Mouse (Mus musculus) skeletal muscle tissue, adult 2 months (tissue): Measurements from ENCODE around the gene Amz1.

Experiments used
- DNase-seq: peaks from one replicate; pipeline ENCODE4 v3.0.0-alpha.2; 2012; ENCODE audit warnings: low read depth, low spot score

The Amz1 gene

DNA sequence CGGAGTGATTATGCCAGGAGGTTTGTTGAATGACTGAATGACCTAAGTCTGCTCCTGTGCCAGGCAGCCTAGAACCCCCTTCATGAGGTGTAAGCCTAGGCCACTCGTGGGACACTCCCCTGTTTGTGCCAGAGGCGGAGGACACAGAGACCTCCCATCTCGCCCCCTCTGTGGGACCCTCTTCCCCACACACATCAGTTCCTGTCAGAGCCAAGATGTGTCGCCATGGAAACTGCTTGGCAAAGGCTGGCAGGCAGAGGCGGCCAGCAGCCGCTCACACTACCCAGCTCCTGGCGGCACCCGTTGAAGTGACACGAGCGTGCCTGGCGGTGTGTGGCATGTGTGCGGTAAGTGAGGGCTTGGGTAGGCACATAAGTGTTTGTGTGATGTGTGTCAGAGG lies at the start of gene Amz1:
Gene Amz1, plus strand, starts transcription at position 306 of the 400 bp plus-strand sequence.
- DNase-seq, result no peak

DNA sequence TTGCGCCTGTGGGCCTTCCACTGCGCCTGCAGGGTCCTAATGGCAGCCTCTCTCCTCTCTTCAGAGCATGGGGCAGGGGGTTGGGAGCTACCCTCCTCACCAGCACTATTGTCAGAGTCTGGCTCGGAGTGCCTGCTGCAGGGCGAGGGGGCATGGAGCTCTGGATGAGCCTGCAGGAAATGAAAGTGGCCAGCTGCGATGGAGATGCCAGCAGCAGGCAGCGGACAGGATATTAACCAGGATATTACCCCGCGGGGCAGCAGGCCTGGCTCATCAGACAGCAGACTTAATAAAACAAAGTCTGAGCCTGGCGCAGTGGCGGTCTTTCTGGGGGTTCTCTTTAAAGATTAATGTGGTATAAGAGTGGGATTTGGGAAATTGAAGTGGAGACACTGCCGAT lies 48.8 kb upstream of the Amz1 start:
- no peak for DNase-seq

- no peak for DNase-seq
Observed at GRCm38 (mm10) chr5:140675640-140676039, 48.3 kb upstream of the Amz1 start.

GRCm38 (mm10) chr5:140677137-140677536 lies 46.8 kb upstream of the Amz1 start:
- DNase-seq, result no peak

DNA sequence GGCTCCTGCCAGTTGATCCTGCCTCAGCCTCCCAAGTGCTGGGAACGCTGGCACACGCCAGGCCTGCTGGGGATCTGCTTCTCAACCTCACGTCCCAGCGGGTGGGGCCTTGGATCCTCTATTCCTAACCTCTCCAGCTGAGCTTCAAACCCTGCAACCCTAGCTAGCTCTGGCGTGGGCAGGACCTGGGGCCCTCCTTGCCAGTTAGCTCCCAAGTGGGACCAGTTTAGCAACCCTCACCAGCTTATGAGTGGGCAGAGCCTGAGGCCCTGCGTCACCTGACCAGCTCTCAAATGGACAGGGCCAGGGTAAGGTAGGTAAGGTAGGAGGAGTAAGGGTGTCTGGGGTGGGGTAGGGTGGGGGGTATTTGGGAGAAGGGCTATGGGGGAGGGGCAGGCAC lies 43.9 kb upstream of the Amz1 start:
- no peak for DNase-seq

DNA sequence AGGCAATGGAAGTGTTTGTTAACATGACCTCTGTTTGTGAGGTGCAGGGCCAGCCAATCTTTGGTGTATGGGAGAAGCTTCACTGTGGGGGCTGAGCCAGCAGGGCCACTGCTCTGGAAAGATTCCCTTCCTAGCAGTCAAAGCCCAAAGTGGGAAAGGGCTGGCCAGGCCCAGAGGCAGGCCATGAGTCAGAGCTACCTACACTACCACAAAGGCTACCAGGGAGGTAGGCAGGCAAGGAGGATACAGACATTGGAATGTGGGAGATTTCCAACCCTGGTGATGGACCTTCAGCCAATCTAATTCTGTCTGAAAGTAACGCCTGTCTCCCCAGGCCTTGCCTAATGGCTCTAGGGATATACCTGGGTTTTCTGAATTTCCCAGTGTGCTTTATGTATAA lies 43.0 kb upstream of the Amz1 start:
- DNase-seq, result no peak

DNA sequence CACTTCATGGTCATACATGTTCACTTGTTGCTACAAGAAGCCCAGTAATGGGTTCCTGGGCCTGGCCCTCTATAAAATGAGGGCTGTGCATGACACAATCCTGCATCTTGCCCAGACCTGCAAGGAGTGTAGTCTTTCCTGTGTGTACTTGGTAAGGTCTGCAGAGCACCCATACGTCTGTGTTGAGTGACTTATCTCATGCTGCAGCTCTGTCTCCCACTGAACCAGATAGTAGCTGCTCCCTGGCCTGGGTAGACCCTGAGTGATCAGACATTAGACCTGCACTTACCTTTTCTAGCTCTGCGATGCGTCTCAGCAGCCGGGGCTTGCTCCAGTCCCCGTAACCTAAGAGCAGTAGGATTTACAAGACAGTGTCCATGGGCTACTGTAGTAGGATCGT lies 41.8 kb upstream of the Amz1 start:
- no peak for DNase-seq

- no peak for DNase-seq
Observed at GRCm38 (mm10) chr5:140684343-140685148, 39.4 kb upstream of the Amz1 start.

GRCm38 (mm10) chr5:140688434-140688833 lies 35.5 kb upstream of the Amz1 start:
- DNase-seq, result no peak

DNA sequence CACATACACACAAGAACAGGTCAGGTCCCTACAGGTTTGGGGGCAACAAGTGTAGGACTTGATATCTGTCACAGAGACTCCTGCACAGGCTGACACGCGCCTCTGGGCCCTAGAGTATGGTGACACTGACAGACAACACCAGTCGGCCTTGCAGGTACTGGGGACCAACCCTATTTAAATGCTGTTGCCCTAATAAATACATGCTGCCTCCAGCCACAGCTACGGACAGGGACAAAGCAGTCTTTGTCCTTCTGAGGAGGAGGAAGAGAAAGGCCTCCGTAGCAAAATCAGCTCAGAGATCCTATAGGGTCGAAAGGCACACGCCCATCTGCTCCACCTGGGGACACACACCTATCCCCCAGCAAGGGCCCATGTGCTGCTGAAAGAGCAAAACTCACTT lies 27.9 kb upstream of the Amz1 start:
- DNase-seq, result no peak

- no peak for DNase-seq
Observed at GRCm38 (mm10) chr5:140699776-140700175, 24.2 kb upstream of the Amz1 start.

GRCm38 (mm10) chr5:140701661-140702060 lies 22.3 kb upstream of the Amz1 start:
- DNase-seq, result no peak

- DNase-seq, result peak; percentile 87
Observed at GRCm38 (mm10) chr5:140702103-140702513, 21.8 kb upstream of the Amz1 start, which contains the start of gene Iqce. Gene Iqce, minus strand, starts transcription at chr5:140702378.

DNA sequence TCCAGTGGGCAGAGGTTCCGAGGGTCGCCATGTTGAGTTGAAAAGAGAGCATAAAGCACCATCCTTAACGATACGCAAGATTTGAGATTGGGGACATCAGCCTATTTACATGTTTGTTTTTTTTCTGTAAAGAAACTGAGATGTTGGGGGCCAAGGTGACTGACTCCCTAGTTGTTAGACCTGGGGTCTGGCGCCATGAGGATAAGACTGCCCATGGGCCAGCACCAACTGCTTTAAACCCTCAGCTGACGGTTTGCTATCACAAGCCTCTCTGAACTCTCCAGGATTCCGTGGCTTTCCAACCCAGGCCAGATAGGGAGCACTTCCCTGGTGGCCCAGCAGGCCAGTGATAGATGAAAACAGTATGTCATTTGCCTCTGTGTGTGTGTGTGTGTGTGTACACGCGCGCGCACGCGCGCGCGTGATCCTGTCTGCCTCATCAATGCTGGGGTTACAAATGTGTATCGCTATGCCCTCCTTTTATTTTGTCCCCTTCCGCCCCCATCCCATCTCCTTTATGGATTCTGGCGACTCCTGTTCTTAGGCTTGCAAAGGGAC lies 21.2 kb upstream of the Amz1 start:
- DNase-seq, result no peak

DNA sequence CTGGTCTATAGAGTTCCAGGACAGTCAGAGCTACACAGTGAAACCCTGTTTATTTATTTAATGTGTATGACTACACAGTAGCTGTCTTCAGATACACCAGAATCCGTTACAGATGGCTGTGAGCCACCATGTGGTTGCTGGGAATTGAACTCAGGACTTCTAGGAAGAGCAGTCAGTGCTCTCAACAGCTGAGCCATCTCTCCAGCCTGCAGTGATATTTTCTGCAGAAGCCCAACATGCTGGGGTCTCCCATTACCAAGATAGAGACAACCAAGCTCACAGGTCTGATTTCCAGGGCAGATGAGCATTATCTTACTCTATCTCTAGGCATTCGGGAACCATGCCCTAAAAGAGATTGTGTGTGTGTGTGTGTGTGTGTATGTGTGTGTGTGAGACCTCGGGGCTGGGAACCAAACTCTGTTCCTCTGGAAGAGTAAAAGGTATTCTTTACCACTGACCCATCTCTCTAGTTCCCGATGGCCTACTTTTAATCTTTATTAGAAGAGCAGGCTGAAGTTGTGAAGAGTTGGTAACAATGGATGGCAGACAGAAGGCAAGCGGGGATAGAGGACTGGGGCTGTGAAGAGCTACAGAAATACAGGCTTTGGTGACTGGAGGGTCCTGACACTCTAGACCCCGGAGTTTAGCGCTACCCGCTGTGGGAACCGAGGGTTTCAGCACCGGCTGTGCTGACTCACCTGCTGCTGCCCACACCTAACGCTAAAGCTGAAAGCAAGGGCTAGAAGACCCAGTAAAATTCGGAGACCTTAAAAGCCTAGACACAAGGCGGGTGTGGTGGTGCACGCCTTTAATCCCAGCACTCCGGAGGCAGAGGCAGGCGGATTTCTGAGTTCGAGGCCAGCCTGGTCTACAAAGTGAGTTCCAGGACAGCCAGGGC lies 20.2 kb upstream of the Amz1 start:
- no peak for DNase-seq

- peak; percentile 100 for DNase-seq
Observed at GRCm38 (mm10) chr5:140704378-140705251, 19.3 kb upstream of the Amz1 start, which contains the start of gene Brat1. Gene Brat1, plus strand, starts transcription at chr5:140705011.

DNA sequence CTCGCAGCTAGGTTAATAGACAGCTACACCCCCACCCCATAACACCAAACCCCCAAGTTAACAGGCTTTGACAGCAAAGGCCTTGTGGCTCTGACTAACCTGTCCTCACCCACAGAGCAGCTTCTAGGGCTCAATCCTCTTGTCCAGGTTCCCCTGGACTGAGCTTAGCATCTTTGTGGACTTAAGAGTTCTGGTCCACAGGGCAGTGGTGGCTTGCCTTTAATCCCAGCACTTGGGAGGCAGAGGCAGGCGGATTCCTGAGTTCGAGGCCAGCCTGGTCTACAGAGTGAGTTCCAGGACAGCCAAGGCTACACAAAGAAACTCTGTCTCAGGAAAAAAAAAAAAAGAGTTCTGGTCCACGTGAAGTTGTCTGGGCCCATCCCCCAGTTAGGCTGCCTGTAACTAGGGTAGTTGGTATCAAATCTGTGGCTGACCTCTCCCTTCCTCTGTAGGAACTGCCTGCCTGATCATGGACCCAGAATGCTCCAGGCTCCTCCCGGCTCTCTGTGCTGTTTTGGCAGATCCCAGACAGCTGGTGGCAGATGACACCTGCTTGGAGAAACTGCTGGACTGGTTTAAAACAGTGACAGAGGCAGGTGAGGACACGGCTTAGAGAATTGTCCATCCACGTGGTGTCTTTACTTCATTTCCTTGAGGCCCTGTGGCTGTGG lies 18.3 kb upstream of the Amz1 start:
- no peak for DNase-seq

DNA sequence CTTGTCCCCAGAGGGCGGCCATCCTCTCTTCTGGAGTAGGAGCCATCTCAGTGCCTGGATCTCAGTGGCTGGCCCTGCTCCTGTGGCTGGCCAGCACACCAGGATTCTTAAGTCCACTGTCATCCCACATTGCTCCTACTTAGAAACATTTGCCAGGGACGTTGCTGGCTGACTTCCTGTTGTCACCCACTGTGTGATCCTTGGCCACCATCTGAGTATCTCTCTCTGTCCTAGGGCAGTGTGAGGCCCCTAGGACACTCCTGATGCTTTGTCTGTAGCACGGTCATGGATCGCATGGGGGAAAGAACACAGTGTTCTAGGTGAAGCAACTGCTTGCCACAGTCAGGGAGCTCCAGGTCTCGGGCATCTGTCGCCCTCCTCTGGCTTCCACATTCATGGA lies 13.6 kb upstream of the Amz1 start:
- no peak for DNase-seq

GRCm38 (mm10) chr5:140711040-140711439 lies 12.9 kb upstream of the Amz1 start:
- no peak for DNase-seq

DNA sequence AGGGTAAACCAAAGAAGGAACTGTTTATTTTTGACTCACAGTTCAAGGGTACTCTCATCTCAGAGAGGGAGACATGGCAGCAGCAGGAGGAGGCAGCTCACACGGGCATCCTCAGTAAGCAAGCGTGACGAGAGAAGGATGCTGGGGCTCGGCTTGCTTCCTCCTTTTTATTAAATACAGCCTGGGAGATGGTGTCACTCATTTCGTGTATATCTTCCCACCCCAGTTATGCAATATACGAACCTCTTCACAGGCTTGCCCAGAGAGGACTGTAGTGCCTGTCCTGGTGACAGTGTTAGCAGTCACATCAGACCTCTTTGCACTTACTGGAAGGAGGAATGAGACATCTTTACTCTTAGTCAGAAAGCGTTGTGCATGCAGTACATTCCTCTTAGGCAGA lies 3.2 kb upstream of the Amz1 start:
- DNase-seq, result no peak

- DNase-seq, result no peak
Observed at GRCm38 (mm10) chr5:140722121-140722520, 1.8 kb upstream of the Amz1 start.
